Mouse (Mus musculus) forebrain, embryonic 14.5 days (tissue): ENCODE measurements at regions not wholly inside any gene's neighbourhood (a gene's known extent, or its start where the extent isn't known, plus 50 kb on each side); places are given as distances from the start of the nearest gene placed in this dataset.
"Not testable (repeated sequence)": the region's sequence is repeated elsewhere in the genome, so short reads cannot be mapped to it uniquely, and the experiment has no call there.

Experiments used
- ATAC-seq: fragments of 200-750 bp; cut with Nextera tagmentation; 2 replicates; pipeline ENCODE4 v1.8.0; 2017; ENCODE audit warnings: mild to moderate bottlenecking, moderate library complexity
- DNase-seq: peaks from one replicate; pipeline ENCODE4 v3.0.0-alpha.2; 2015; ENCODE audit warnings: low spot score
- H3K27ac ChIP-seq: fragments of 300-500 bp; sonication (generic); 2 replicates; pipeline ENCODE4 v1.5.1; 2014; ENCODE audit warnings: low read depth, mild to moderate bottlenecking, control low read depth, low read length, moderate library complexity
- H3K27me3 ChIP-seq: fragments of 300-500 bp; sonication (generic); replicated peaks from 2 replicates; pipeline ENCODE4 v1.6.1; 2014; ENCODE audit warnings: low read length, control low read depth, mixed read lengths; ENCODE audit not compliant: control insufficient read depth, insufficient read depth
- H3K36me3 ChIP-seq: fragments of 300-500 bp; sonication (generic); 2 replicates; pipeline ENCODE4 v1.6.1; 2014; ENCODE audit warnings: low read length, control low read depth; ENCODE audit not compliant: control insufficient read depth, insufficient read depth
- H3K4me1 ChIP-seq: fragments of 300-500 bp; sonication (generic); 2 replicates; pipeline ENCODE4 v1.6.1; 2014; ENCODE audit warnings: antibody characterized with exemption, low read length, control low read depth; ENCODE audit not compliant: control insufficient read depth, insufficient read depth
- H3K4me2 ChIP-seq: fragments of 300-500 bp; sonication (generic); 2 replicates; pipeline ENCODE4 v1.6.1; 2014; ENCODE audit warnings: mild to moderate bottlenecking, control low read depth, low read length
- H3K4me3 ChIP-seq: fragments of 300-500 bp; sonication (generic); 2 replicates; pipeline ENCODE4 v1.5.1; 2014; ENCODE audit warnings: low read depth, low read length, control low read depth
- H3K9ac ChIP-seq: fragments of 300-500 bp; sonication (generic); 2 replicates; pipeline ENCODE4 v1.6.1; 2014; ENCODE audit warnings: mild to moderate bottlenecking, low read length, control low read depth, moderate library complexity
- H3K9me3 ChIP-seq: fragments of 300-500 bp; sonication (generic); replicated peaks from 2 replicates; pipeline ENCODE4 v1.6.1; 2016; ENCODE audit warnings: low read length, control low read depth, mixed read lengths; ENCODE audit not compliant: control insufficient read depth
- WGBS: fragments of 180-500 bp; shearing (Covaris S2); extraction: QIAGEN DNeasy Blood & Tissue Kit; methylation state at CpG from one replicate; pipeline ENCODE4 v1.1.7; 2014; 5-methylcytosine and 5-hydroxymethylcytosine counted together

- no peaks in the 10 kb centered on the region for H3K4me1 ChIP-seq
- DNase-seq, result no peak
Measured at GRCm38 (mm10) chr5:4391083-4391482, 198.9 kb downstream of the Mterf1b start.

GRCm38 (mm10) chr5:4394353-4395052 lies 202.3 kb downstream of the Mterf1b start:
- not testable (repeated sequence) for H3K4me1 ChIP-seq, ATAC-seq, DNase-seq, H3K27me3 ChIP-seq, H3K36me3 ChIP-seq, H3K4me3 ChIP-seq, H3K4me2 ChIP-seq, H3K27ac ChIP-seq, H3K9ac ChIP-seq, H3K9me3 ChIP-seq
- 75% methylated on average over 6 of the region's 7 CpGs for WGBS

More at GRCm38 (mm10) chr5:4391083-4391482, 198.9 kb downstream of the Mterf1b start:
- H3K36me3 ChIP-seq, result no peaks in the 10 kb centered on the region
- WGBS, result 72% methylated on average over 2 of the region's 2 CpGs
- ATAC-seq, result no peak
- H3K4me3 ChIP-seq, result no peak overlapping the region
- H3K9me3 ChIP-seq, result no peaks in the 10 kb centered on the region
- H3K9ac ChIP-seq, result no peak overlapping the region
- H3K27me3 ChIP-seq, result no peaks in the 10 kb centered on the region
- no peak overlapping the region for H3K4me2 ChIP-seq
- no peak overlapping the region for H3K27ac ChIP-seq

GRCm38 (mm10) chr5:4398087-4398486 lies 205.9 kb downstream of the Mterf1b start:
- no peak overlapping the region for H3K4me2 ChIP-seq
- H3K9me3 ChIP-seq, result no peaks in the 10 kb centered on the region
- no peak overlapping the region for H3K27ac ChIP-seq
- no peaks in the 10 kb centered on the region for H3K4me1 ChIP-seq
- DNase-seq (no peak), ATAC-seq (no peak)
- H3K9ac ChIP-seq, result no peak overlapping the region
- no peaks in the 10 kb centered on the region for H3K27me3 ChIP-seq
- no peaks in the 10 kb centered on the region for H3K36me3 ChIP-seq
- H3K4me3 ChIP-seq, result no peak overlapping the region

GRCm38 (mm10) chr5:4417761-4418160 lies 225.6 kb downstream of the Mterf1b start:
- H3K4me1 ChIP-seq, result no peaks in the 10 kb centered on the region
- DNase-seq (no peak), ATAC-seq (no peak)
- no peak overlapping the region for H3K4me3 ChIP-seq
- no peak overlapping the region for H3K9ac ChIP-seq
- H3K27ac ChIP-seq, result no peak overlapping the region
- WGBS, result 50% methylated on average over 1 of the region's 1 CpGs
- no peaks in the 10 kb centered on the region for H3K36me3 ChIP-seq
- H3K27me3 ChIP-seq, result no peaks in the 10 kb centered on the region
- no peak overlapping the region for H3K4me2 ChIP-seq
- no peaks in the 10 kb centered on the region for H3K9me3 ChIP-seq
